Mouse (Mus musculus) left cerebral cortex, adult 18-20 months (tissue): Measurements from ENCODE around the gene Astn1. TPM values are rescaled to one million over a fixed set of nuclear protein-coding genes. Genes with fewer than 3 reads are reported as not detected.
A peak's percentile ranks its signal among the peaks of the same experiment; 100 is the strongest.

Experiments used
- DNase-seq, 2 experiments: peaks; one replicate each; pipeline ENCODE4 v3.0.0; 2021 to 2022; ENCODE audit warnings: low spot score in 2 of 2, mixed read lengths in 1 of 2
- microRNA-seq, 2 experiments: library from miRNA; unstranded; fragments of <30 nt; microRNA quantifications; one replicate each; pipeline ENCODE4 v1.2.0; 2021
- total RNA-seq, 2 experiments: library from RNA; stranded (reverse); gene quantifications; 2 replicates each; pipeline ENCODE4 v1.2.3; 2021

Gene Astn1
- total RNA-seq, 2 experiments from 2014 or later: 169 to 182 TPM

DNA sequence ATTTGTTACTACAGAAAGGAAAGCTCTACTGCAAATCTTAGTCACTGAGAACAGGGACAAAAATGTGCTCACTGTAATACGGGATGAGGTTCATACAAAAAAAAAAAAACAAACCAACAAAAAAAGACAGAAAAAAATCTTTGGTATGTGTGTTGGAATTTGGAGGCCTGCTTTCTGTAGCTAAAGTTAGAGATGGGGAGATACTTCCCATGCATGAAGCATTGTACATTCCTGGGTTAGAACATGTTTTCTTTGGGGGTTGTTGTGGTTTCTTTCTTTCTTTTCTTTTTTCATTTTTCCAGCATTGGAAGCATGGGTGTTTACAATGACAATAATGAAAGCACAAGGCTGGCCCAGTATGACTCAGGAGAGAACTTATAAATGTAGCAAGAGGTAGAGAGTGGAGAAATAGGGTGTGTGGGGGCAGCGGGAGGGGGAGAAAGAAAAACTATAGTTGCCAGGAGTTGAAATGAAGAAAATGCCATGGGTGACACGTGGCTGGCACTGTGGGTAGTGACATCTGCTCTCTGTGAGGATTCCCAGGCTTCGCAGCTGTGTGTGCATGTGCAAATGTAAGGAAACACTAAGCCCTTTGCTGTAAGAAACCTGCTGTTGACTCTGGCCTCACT, 370.9 kb downstream of the Astn1 start:
- DNase-seq: peak; percentile 51 to 72

DNA sequence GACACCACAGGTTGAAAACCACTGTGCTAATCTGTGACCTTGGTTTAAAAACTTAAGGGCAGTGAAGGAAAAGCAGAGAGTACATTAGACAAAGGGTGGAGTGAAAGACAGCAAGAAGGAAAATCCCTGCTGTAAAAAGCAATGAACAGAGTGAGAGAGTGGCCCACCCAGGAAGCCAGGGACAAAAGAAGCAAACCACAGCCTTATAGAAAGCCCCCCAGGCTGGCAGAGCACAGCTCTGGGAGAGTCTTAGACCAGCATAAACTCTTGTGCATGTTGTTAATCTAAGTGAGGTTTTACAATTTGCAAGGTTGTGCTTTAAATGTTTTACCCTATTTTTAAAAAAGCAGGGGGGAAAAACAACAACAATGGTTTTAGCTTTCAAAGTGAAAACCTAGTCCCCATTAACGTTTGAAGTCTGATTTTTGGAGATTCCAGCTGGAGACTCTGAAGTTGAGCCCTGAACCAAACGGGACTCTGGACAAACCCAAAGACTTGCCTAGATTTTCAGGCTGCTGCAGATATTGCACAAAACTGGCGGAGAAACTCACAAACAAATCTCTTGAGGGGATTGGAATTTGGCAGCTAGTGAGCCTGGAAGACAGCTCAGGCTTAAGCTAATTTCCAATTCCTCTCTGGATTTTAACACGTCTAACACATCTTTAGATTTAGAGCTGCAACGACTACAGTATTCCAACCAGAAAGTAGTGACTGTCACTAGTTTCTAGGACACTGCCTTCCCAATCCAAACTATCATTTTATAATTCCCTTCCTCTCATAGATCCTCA, 377.3 kb downstream of the Astn1 start:
- DNase-seq: no peak

- no peak for DNase-seq
Observed at GRCm38 (mm10) chr1:158740161-158740766, 378.2 kb downstream of the Astn1 start.

GRCm38 (mm10) chr1:158740949-158741348, 378.9 kb downstream of the Astn1 start:
- peak in 1 of 2 experiments; percentile 16 for DNase-seq

Small RNAs within 50 kb of the gene (microRNA-seq; reads per million reads assigned to microRNA genes)
- gene Mir488: 215 to 238 reads per million in 2 experiments

Other genes with a start within 250 kb of the Astn1 start
- 100 to 1,000 TPM; 104 to 109 TPM for gene Brinp2, start 5.9 kb upstream of the Astn1 start, total RNA-seq